Mouse (Mus musculus) stomach, postnatal 0 days (tissue): Measurements from ENCODE around the gene Shc2. TPM values are rescaled to one million over a fixed set of nuclear protein-coding genes. Genes with fewer than 3 reads are reported as not detected.

Source experiments
- ATAC-seq: fragments of 200-750 bp; cut with Nextera tagmentation; 2 replicates; pipeline ENCODE4 v1.8.0; 2017; ENCODE audit not compliant: low FRiP score, low TSS enrichment
- DNase-seq: peaks from one replicate; pipeline ENCODE4 v3.0.0-alpha.2; 2016; ENCODE audit warnings: low spot score
- H3K27ac ChIP-seq: fragments of 300-500 bp; sonication (generic); replicated peaks from 2 replicates; pipeline ENCODE4 v1.5.1; 2014; ENCODE audit warnings: mild to moderate bottlenecking, control low read depth
- H3K27me3 ChIP-seq: fragments of 300-500 bp; sonication (generic); 2 replicates; pipeline ENCODE4 v1.6.1; 2014; ENCODE audit warnings: low read length; ENCODE audit not compliant: control insufficient read depth, insufficient read depth
- H3K36me3 ChIP-seq: fragments of 300-500 bp; sonication (generic); 2 replicates; pipeline ENCODE4 v1.6.1; 2014; ENCODE audit warnings: low read length, mixed read lengths; ENCODE audit not compliant: control insufficient read depth, insufficient read depth
- H3K4me1 ChIP-seq: fragments of 300-500 bp; sonication (generic); replicated peaks from 2 replicates; pipeline ENCODE4 v1.6.1; 2014; ENCODE audit warnings: antibody characterized with exemption; ENCODE audit not compliant: control insufficient read depth, insufficient read depth
- H3K4me2 ChIP-seq: fragments of 300-500 bp; sonication (generic); replicated peaks from 2 replicates; pipeline ENCODE4 v1.6.1; 2014; ENCODE audit warnings: low read depth, mild to moderate bottlenecking, control low read depth, moderate library complexity
- H3K4me3 ChIP-seq: fragments of 300-500 bp; sonication (generic); 2 replicates; pipeline ENCODE4 v1.5.1; 2014; ENCODE audit warnings: low read depth, low read length, control low read depth
- H3K9ac ChIP-seq: fragments of 300-500 bp; sonication (generic); 2 replicates; pipeline ENCODE4 v1.6.1; 2014; ENCODE audit warnings: mild to moderate bottlenecking, low read length, control low read depth, mixed read lengths
- H3K9me3 ChIP-seq: fragments of 300-500 bp; sonication (generic); 2 replicates; pipeline ENCODE4 v1.6.1; 2016; ENCODE audit warnings: low read length; ENCODE audit not compliant: control insufficient read depth
- CTCF ChIP-seq: IDR thresholded peaks from 2 replicates; pipeline ENCODE4 v1.5.1; 2016; ENCODE audit warnings: antibody characterized with exemption, low read depth, mild to moderate bottlenecking, moderate library complexity
- EP300 ChIP-seq: optimal IDR thresholded peaks from 2 replicates; pipeline ENCODE3; 2016; ENCODE audit warnings: antibody characterized with exemption
- WGBS: fragments of 180-500 bp; shearing (Covaris S2); extraction: QIAGEN DNeasy Blood & Tissue Kit; methylation state at CpG from one replicate; pipeline ENCODE4 v1.1.7; 2014; 5-methylcytosine and 5-hydroxymethylcytosine counted together
- polyA plus RNA-seq: library from polyadenylated mRNA; unstranded; fragments of >200 nt; fragmentation: Nextera tagmentation; extraction: Ambion mirVana; gene quantifications from 2 replicates; pipeline ENCODE4 v1.2.1, GENCODE M21; 2015

Shc2 gene
- polyA plus RNA-seq, 1 experiment from 2014 or later, result 2.7 TPM

DNA sequence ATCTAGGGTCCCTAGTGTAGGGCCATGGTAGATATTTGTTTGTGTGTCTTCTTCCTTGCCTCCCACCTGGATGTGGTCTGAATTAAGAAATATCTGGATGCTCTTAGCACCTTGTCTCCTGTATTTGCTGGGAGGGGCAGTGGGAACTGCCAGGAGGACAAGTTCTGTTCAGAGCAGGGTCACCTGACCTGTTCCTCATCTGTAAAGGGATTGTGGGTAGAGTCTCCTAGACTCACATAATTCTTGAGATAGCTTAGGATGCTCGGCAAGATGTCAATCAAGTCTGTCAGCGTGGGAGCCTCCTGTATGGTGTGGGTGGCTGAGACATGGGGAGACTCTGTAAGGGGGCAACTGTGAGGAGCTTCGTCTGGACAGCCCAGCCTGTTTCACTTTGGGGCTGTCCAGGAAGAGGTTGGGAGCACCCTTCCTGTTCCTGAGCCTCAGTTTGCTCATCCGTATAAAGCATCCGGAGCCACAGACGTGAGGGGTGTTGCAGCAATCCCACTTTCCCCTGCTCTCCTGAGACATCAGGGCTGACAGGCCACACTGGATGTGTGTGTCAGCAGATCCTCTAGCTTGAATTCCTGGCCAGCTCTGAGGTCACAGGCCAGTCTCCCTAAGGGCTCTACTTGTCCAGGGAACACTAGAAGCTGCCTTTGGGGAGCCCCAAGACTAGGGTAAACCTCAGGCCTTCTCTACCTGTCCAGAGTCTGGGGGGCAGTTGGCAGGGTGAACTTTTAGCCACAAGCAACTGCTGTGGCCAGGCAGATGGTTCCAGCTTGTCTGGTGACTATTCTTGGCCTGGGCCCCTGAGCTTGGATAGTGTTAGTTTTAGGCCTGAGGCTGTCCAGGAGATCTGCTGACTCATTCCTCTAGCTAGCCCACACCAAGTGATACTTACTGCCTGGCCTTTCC, 46.3 kb upstream of the Shc2 start:
- H3K4me2 ChIP-seq, result peak overlapping the region; percentile 75
- peak overlapping the region; percentile 73; the same call in 1 of the 2 replicates for H3K4me3 ChIP-seq
- DNase-seq, result no peak
- TF ChIP-seq CTCF (no peak), EP300 (no peak)
- no peaks in the 10 kb centered on the region for H3K9me3 ChIP-seq
- WGBS, result 80% methylated on average over 6 of the region's 6 CpGs
- ATAC-seq, result no peak
- H3K4me1 ChIP-seq, result peaks cover 10% of the 10 kb centered on the region; the same call in 1 of the 2 replicates
- H3K9ac ChIP-seq, result peak overlapping the region; percentile 85
- 0 out of 2 replicates have a peak overlapping the region, but pooled peaks have one; percentile 8 for H3K27ac ChIP-seq
- no peaks in the 10 kb centered on the region for H3K27me3 ChIP-seq
- H3K36me3 ChIP-seq, result peaks cover 20% of the 10 kb centered on the region

DNA sequence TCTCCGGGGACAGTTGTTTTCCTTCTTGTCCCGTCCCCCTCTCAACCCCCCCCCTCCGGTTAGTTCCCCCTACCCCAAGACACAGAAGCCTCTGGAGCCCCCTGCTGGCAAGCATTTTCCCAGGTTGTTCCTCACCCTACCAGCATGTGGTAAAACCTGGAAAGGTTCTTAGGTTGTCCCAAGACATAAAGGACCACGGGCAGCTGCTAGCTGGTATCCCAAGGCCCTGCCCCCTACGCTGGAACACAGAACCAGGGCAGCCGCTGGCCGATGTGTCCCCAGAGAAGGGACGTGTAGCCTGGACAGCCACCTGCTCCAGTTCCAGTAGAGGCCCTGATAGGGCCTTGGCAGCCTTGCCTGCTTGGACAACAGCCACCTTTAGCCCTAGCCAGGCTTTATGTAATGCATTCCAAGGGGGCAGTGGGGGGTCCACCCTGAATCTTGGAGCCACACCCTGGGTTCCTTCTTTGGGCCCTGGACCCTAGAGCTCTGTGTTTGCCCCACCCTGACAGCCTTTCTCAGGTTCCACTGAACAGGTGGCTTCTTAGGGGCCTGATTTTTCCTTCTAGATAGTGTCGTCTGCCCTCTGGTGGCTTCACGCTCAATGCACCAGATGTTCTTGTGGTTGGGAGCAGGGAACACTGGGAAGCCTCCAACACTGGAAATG, 45.3 kb upstream of the Shc2 start:
- 2% methylated on average over 10 of the region's 10 CpGs for WGBS
- peak; percentile 86 for DNase-seq
- Histone ChIP-seq H3K4me1 (peaks cover 10% of the 10 kb centered on the region; the same call in 1 of the 2 replicates), H3K4me2 (peak overlapping the region; percentile 75), H3K4me3 (peak overlapping the region; percentile 73), H3K9ac (peak overlapping the region; percentile 85), H3K9me3 (no peaks in the 10 kb centered on the region), H3K27ac (peak overlapping the region; percentile 89), H3K36me3 (peaks cover 11% of the 10 kb centered on the region), H3K27me3 (no peaks in the 10 kb centered on the region)
- TF ChIP-seq EP300 (no peak), CTCF (peak; percentile 75)
- ATAC-seq, result no peak; the same call in 1 of the 2 replicates

DNA sequence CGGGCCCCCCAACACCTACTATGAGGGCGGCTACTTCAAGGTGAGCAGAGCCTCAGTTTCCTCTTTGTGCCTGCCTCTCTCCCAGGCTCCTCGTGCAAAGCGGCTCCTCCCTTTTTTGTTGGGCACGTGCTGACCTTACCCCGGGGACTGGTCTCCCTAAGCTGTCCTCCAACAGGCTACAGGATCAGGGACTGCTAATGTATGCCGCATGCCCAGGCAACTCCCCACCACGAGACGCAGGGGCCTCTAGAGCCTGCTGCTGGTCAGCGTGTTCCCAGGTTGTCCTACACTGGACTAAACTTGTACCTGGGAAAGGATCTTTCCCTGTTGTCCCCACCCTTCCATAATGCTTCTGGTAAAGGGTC, 44.8 kb upstream of the Shc2 start:
- TF ChIP-seq EP300 (no peak), CTCF (no peak)
- H3K4me2 ChIP-seq, result peak overlapping the region; percentile 75
- H3K9me3 ChIP-seq, result no peaks in the 10 kb centered on the region
- peaks cover 11% of the 10 kb centered on the region for H3K36me3 ChIP-seq
- H3K4me3 ChIP-seq, result peak overlapping the region; percentile 73
- DNase-seq, result no peak
- H3K9ac ChIP-seq, result peak overlapping the region; percentile 85
- peaks cover 10% of the 10 kb centered on the region; the same call in 1 of the 2 replicates for H3K4me1 ChIP-seq
- H3K27me3 ChIP-seq, result no peaks in the 10 kb centered on the region
- ATAC-seq, result 0 out of 2 replicates have a peak, but pooled peaks have one; percentile 3
- 0% methylated on average over 10 of the region's 10 CpGs for WGBS
- peak overlapping the region; percentile 89 for H3K27ac ChIP-seq

DNA sequence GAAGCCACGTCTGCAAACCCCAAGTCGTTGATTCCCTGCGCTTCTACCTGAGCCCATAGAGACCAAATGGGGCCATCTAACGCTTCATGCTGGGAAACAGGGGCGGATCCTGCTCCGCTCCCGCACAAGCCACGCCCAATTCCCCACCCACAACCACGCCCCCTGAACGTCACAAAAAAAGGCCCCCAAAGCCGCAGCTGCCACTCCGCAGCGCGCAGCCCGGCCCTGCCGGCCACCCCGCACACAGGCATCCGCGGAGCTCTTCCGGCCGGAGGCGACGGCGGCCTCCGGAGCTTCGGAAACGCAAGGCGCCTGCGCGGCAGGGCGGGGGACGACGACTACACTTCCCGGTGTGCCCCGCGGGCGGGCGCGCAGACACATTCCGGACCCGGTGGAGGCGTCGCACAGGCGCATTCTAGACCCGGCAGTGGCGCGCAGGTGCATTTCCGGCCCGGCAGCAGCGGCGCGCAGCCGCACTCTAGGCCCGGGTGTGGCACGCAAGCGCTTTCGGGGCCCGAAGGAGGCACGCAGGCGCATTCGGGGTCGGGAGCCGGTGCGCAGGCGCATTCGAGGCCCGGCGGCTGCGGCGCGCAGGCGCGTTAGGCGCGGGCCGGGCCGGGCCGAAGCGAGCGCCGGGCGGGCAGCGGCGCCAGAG, 44.0 kb upstream of the Shc2 start, which contains the start of gene Cdc34:
Cdc34 (plus strand) TSS at position 605 of the 655 bp plus-strand sequence.
- WGBS, result under 1% methylated on average over 81 of the region's 84 CpGs
- peak; percentile 93 for ATAC-seq

More for the DNA sequence above, 44.0 kb upstream of the Shc2 start, which contains the start of gene Cdc34:
- peak; percentile 55 for TF ChIP-seq CTCF
- no peak for TF ChIP-seq EP300
- Histone ChIP-seq H3K9ac (peak within 1 kb of the TSS; percentile 85), H3K4me3 (peak within 1 kb of the TSS; percentile 73), H3K4me1 (peaks cover 10% of the 10 kb centered on the region; the same call in 1 of the 2 replicates), H3K36me3 (peaks cover 7% of the 10 kb centered on the region), H3K9me3 (no peaks in the 10 kb centered on the region), H3K27ac (peak within 1 kb of the TSS; percentile 89), H3K4me2 (peak within 1 kb of the TSS; percentile 75), H3K27me3 (no peaks in the 10 kb centered on the region)
- peak; percentile 99 for DNase-seq
